Mouse (Mus musculus): ENCODE results near the gene Nat8. TPM values are rescaled to one million over a fixed set of nuclear protein-coding genes. Genes with fewer than 3 reads are reported as not detected.
"Not testable (repeated sequence)": the region's sequence is repeated elsewhere in the genome, so short reads cannot be mapped to it uniquely, and the experiment has no call there.

Nat8 gene
- polyA plus RNA-seq, 1 experiment from 2014 or later, result 0.23 TPM

DNA sequence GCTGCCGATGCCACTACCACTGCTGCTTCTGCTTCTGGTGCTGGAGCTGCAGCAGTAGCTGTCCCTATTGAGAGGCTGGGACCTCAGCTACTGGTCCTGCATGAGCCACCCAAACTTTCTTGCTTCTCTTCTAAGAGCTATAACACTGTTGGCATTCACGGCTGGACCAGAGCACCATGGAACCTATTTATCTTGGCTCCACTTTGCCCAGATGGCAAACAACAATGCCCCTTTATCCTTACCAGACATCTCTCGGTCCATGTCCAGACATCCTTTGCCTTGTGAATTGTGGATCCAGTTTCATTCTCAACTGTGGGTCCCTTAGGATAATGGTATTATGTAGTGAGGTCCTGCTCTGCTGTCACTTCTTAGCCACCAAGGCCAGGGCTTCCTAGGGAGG lies 29.4 kb upstream of the Nat8 start:
- no peak overlapping the region for H3K4me2 ChIP-seq (ENCODE audit: low read length)
- H3K4me1 ChIP-seq (ENCODE audit: control insufficient read depth, insufficient read depth, low read depth, low read length), result no peaks in the 10 kb centered on the region
- WGBS, result 83% methylated on average over 3 of the region's 3 CpGs
- H3K27me3 ChIP-seq (replicated peaks; ENCODE audit: control insufficient read depth, insufficient read depth, low read length), result no peaks in the 10 kb centered on the region
- no peaks in the 10 kb centered on the region for H3K36me3 ChIP-seq (ENCODE audit: control insufficient read depth, insufficient read depth, low read length)
- no peak overlapping the region for H3K27ac ChIP-seq (ENCODE audit: low read depth, low read length)
- H3K9me3 ChIP-seq (ENCODE audit: control insufficient read depth, low read length), result no peaks in the 10 kb centered on the region
- ATAC-seq, result no peak
- H3K9ac ChIP-seq (ENCODE audit: low read depth, low read length), result no peak overlapping the region
- no peak overlapping the region for H3K4me3 ChIP-seq (ENCODE audit: low read length)

DNA sequence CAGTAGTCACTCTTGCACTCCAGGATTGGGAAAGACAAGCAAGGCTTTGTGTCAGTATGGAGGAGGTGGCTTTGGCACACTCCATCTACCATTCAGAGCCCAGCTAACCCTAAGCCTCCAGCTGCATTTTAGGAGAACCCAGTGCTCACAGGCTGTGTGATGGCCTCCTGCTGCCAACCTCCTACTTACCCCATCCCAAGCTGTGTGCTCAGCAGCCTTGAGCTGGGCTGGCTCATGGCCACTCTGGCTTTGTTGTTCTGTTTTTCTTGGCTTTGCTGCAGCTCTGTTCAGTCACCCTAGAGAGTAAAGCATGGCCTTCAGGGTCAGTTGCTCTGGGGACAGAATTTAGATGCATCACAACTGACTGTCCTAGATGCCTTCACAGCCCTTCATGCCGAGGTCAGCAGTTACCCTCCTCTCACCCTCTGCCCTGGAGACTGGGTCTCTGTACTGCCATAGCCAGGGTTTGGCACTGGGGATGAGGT lies 24.4 kb upstream of the Nat8 start:
- Histone ChIP-seq H3K27ac (ENCODE audit: low read depth, low read length) (peak overlapping the region; percentile 48; the same call in 1 of the 2 replicates), H3K4me2 (ENCODE audit: low read length) (no peak overlapping the region), H3K9ac (ENCODE audit: low read depth, low read length) (no peak overlapping the region), H3K27me3 (replicated peaks; ENCODE audit: control insufficient read depth, insufficient read depth, low read length) (no peaks in the 10 kb centered on the region), H3K36me3 (ENCODE audit: control insufficient read depth, insufficient read depth, low read length) (no peaks in the 10 kb centered on the region), H3K9me3 (ENCODE audit: control insufficient read depth, low read length) (no peaks in the 10 kb centered on the region), H3K4me1 (ENCODE audit: control insufficient read depth, insufficient read depth, low read depth, low read length) (no peaks in the 10 kb centered on the region), H3K4me3 (ENCODE audit: low read length) (no peak overlapping the region)
- WGBS, result 64% methylated on average over 1 of the region's 1 CpGs
- peak; percentile 99 for ATAC-seq

DNA sequence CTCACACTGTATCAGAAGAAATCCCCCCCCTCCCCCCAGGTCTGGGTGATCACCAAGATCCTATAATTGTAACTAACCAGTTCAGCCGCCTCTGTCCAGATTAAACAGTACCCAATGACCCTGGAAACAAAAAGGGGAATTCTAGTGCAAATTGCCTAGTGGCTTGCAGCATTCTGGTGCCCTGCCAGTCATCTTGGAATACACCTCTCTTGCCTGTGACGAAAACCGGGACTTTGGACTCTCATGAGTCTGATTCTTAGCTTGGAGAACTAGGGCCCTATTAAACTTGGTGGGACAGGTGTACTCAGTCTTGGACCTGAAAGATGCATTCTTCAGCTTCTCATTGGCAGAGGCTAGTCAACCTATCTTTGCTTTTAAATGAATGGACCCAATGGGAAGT lies 21.6 kb upstream of the Nat8 start:
- WGBS, result 75% methylated on average over 3 of the region's 3 CpGs
- Histone ChIP-seq H3K27ac (ENCODE audit: low read depth, low read length) (no peak overlapping the region), H3K36me3 (ENCODE audit: control insufficient read depth, insufficient read depth, low read length) (no peaks in the 10 kb centered on the region), H3K4me1 (ENCODE audit: control insufficient read depth, insufficient read depth, low read depth, low read length) (no peaks in the 10 kb centered on the region), H3K4me3 (ENCODE audit: low read length) (no peak overlapping the region), H3K4me2 (ENCODE audit: low read length) (no peak overlapping the region), H3K9me3 (ENCODE audit: control insufficient read depth, low read length) (no peaks in the 10 kb centered on the region), H3K9ac (ENCODE audit: low read depth, low read length) (no peak overlapping the region), H3K27me3 (replicated peaks; ENCODE audit: control insufficient read depth, insufficient read depth, low read length) (no peaks in the 10 kb centered on the region)
- no peak for ATAC-seq

DNA sequence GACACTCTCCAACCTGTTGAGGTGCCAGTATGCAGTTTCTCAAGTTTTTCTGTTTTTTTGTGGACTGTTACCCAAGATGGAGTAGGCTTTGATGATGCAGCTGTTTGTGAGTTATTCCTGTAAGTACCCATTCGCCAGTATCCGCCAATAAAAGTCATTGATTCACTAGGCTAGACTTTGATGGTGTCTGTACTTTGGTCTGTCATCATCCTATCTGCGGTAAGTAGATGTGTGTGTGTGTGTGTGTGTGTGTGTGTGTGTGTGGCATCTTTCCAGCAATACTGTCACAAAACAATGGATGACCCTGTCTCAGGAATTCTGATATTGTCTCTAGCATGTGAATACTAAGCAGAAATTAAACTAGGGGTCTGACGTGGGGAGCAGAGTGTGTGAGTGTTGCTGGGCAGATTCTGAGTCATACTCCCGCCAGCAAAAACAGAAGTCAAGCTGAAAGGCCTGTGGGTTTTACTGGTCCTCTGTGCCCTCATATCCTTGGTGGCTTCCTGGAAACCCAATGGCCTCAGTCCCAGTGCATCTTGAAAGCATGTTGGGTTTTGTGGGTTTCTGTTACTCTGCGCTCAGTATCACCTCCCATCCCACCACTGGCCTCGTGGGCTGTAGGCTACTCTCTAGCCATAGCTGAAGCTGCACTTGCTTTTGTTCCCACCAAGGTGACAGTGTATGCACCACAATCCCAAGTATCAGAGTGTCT lies 19.3 kb upstream of the Nat8 start:
- 86% methylated on average over 7 of the region's 7 CpGs for WGBS
- H3K9ac ChIP-seq (ENCODE audit: low read depth, low read length), result no peak overlapping the region
- ATAC-seq, result no peak
- no peaks in the 10 kb centered on the region for H3K36me3 ChIP-seq (ENCODE audit: control insufficient read depth, insufficient read depth, low read length)
- H3K9me3 ChIP-seq (ENCODE audit: control insufficient read depth, low read length), result no peaks in the 10 kb centered on the region
- H3K4me2 ChIP-seq (ENCODE audit: low read length), result no peak overlapping the region
- no peaks in the 10 kb centered on the region for H3K27me3 ChIP-seq (replicated peaks; ENCODE audit: control insufficient read depth, insufficient read depth, low read length)
- H3K4me1 ChIP-seq (ENCODE audit: control insufficient read depth, insufficient read depth, low read depth, low read length), result peaks cover 5% of the 10 kb centered on the region
- no peak overlapping the region for H3K27ac ChIP-seq (ENCODE audit: low read depth, low read length)
- no peak overlapping the region for H3K4me3 ChIP-seq (ENCODE audit: low read length)

DNA sequence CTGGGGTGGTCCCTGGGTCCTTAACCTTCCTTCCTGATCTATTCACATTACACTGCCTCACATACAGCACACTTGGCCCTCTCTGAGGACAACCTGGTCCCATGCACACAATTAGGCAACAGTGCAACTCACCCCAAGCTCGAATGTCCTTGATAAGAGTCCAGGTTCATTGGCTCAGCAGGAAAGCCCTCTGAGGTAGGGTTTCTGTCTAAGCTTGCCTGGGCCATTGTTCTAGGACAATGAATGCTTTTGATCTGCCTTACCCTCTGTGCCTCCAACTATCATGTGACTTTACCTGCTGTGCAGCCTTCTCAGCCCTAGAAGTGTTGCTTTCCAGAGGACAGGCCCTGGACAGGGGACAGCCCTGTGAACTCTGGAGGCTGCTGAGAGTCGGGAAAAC lies 17.4 kb upstream of the Nat8 start:
- H3K9ac ChIP-seq (ENCODE audit: low read depth, low read length), result no peak overlapping the region
- no peak overlapping the region for H3K4me3 ChIP-seq (ENCODE audit: low read length)
- no peaks in the 10 kb centered on the region for H3K36me3 ChIP-seq (ENCODE audit: control insufficient read depth, insufficient read depth, low read length)
- peaks cover 5% of the 10 kb centered on the region for H3K4me1 ChIP-seq (ENCODE audit: control insufficient read depth, insufficient read depth, low read depth, low read length)
- no peaks in the 10 kb centered on the region for H3K27me3 ChIP-seq (replicated peaks; ENCODE audit: control insufficient read depth, insufficient read depth, low read length)
- H3K4me2 ChIP-seq (ENCODE audit: low read length), result no peak overlapping the region
- H3K27ac ChIP-seq (ENCODE audit: low read depth, low read length), result no peak overlapping the region
- H3K9me3 ChIP-seq (ENCODE audit: control insufficient read depth, low read length), result no peaks in the 10 kb centered on the region
- 26% methylated on average over 2 of the region's 2 CpGs for WGBS
- no peak for ATAC-seq

DNA sequence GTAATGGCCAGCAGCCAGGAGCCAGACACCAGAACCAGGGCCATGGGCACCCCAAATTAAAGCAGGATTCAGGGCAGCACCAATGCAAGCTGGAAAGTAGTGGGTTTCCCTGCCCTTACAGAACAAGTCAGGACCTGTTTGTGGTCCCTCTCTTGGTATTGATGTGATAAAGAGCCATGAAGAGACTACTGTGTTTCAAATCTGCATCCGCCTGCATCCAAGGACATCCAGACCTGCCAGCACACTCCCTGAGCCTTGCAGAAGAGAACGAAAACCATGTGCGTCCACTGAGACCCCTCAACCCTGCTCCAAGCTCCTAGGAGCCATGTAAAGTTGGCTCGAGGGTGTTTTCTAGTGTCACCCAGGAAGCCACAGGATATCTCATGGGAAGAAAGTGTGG lies 16.3 kb upstream of the Nat8 start:
- WGBS, result 97% methylated on average over 4 of the region's 4 CpGs
- H3K9me3 ChIP-seq (ENCODE audit: control insufficient read depth, low read length), result no peaks in the 10 kb centered on the region
- H3K4me3 ChIP-seq (ENCODE audit: low read length), result no peak overlapping the region
- H3K4me2 ChIP-seq (ENCODE audit: low read length), result no peak overlapping the region
- H3K4me1 ChIP-seq (ENCODE audit: control insufficient read depth, insufficient read depth, low read depth, low read length), result peaks cover 5% of the 10 kb centered on the region
- no peaks in the 10 kb centered on the region for H3K36me3 ChIP-seq (ENCODE audit: control insufficient read depth, insufficient read depth, low read length)
- ATAC-seq, result no peak
- no peak overlapping the region for H3K27ac ChIP-seq (ENCODE audit: low read depth, low read length)
- H3K27me3 ChIP-seq (replicated peaks; ENCODE audit: control insufficient read depth, insufficient read depth, low read length), result no peaks in the 10 kb centered on the region
- H3K9ac ChIP-seq (ENCODE audit: low read depth, low read length), result no peak overlapping the region

DNA sequence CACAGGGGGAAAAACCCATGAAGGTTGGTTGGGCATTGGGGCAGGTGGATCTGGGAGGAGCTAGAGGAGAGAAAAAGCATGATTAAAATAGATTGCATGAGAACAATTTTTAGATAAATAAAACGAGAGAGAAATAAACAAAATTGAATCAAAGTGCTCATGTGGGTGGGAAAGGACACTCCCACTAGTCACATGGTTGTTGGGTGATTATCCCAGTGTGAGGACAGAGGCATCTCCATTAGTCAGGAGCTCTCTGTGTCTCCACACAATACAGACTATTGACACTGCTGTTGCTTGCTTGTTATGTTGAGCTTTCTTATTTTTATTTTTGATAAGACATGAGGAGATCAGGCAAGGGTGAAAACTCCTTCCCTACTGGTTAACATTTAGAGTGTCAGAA lies 15.0 kb upstream of the Nat8 start:
- Histone ChIP-seq H3K27me3 (replicated peaks; ENCODE audit: control insufficient read depth, insufficient read depth, low read length) (no peaks in the 10 kb centered on the region), H3K9ac (ENCODE audit: low read depth, low read length) (no peak overlapping the region), H3K36me3 (ENCODE audit: control insufficient read depth, insufficient read depth, low read length) (no peaks in the 10 kb centered on the region), H3K4me2 (ENCODE audit: low read length) (no peak overlapping the region), H3K9me3 (ENCODE audit: control insufficient read depth, low read length) (no peaks in the 10 kb centered on the region), H3K4me1 (ENCODE audit: control insufficient read depth, insufficient read depth, low read depth, low read length) (peaks cover 5% of the 10 kb centered on the region), H3K27ac (ENCODE audit: low read depth, low read length) (no peak overlapping the region), H3K4me3 (ENCODE audit: low read length) (no peak overlapping the region)
- 45% methylated on average over 1 of the region's 1 CpGs for WGBS
- no peak for ATAC-seq

DNA sequence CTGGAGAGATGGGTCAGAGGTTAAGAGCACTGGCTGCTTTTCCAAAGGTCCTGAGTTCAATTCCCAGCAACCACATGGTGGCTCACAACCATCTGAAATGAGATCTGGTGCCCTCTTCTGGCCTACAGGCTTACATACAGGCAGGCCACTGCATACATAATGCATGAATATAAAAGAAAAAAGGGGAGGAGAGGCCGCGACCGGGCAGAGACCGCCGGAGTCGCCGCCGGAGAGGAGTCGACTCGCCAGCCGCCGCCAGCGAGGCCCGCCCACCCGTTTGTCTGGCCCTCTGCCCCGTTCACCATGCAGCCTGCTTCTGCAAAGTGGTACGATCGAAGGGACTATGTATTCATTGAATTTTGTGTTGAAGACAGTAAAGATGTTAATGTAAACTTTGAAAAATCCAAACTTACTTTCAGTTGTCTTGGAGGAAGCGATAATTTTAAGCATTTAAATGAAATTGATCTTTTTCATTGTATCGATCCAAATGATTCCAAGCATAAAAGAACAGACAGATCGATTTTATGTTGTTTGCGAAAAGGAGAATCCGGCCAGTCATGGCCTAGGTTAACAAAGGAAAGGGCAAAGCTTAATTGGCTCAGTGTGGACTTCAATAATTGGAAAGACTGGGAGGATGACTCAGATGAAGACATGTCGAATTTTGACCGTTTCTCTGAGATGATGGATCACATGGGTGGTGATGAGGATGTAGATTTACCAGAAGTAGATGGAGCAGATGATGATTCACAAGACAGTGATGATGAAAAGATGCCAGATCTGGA lies 12.0 kb upstream of the Nat8 start:
- not testable (repeated sequence) for H3K27ac ChIP-seq (ENCODE audit: low read depth, low read length); H3K4me2 ChIP-seq (ENCODE audit: low read length); H3K4me3 ChIP-seq (ENCODE audit: low read length); H3K9ac ChIP-seq (ENCODE audit: low read depth, low read length); ATAC-seq; H3K27me3 ChIP-seq (replicated peaks; ENCODE audit: control insufficient read depth, insufficient read depth, low read length); H3K36me3 ChIP-seq (ENCODE audit: control insufficient read depth, insufficient read depth, low read length); H3K9me3 ChIP-seq (ENCODE audit: control insufficient read depth, low read length); H3K4me1 ChIP-seq (ENCODE audit: control insufficient read depth, insufficient read depth, low read depth, low read length)
- WGBS, result 64% methylated on average over 25 of the region's 25 CpGs

DNA sequence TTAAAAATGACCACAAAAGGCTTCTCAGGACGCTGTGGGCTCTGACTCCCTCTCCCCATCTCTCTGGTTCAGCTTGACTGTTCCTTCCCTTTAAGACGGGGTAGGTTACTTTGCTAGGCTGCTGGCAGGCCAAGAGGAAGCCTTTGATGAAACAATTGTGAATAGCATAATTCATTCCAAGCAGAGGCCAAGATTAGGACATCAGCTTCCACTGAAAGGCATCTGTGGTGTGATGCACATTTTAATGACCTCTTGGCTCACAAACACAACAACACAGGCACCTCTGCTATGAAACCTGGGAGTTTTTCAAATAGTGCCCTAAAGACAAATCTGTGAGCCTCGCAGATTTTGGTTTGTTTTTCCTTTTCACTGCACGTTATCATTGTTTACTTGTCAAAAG lies 8.1 kb upstream of the Nat8 start:
- H3K9ac ChIP-seq (ENCODE audit: low read depth, low read length), result no peak overlapping the region
- WGBS, result 31% methylated on average over 4 of the region's 4 CpGs
- no peaks in the 10 kb centered on the region for H3K27me3 ChIP-seq (replicated peaks; ENCODE audit: control insufficient read depth, insufficient read depth, low read length)
- no peaks in the 10 kb centered on the region for H3K9me3 ChIP-seq (ENCODE audit: control insufficient read depth, low read length)
- no peaks in the 10 kb centered on the region for H3K36me3 ChIP-seq (ENCODE audit: control insufficient read depth, insufficient read depth, low read length)
- H3K4me1 ChIP-seq (ENCODE audit: control insufficient read depth, insufficient read depth, low read depth, low read length), result no peaks in the 10 kb centered on the region
- peak; percentile 79 for ATAC-seq
- H3K4me2 ChIP-seq (ENCODE audit: low read length), result no peak overlapping the region
- no peak overlapping the region for H3K27ac ChIP-seq (ENCODE audit: low read depth, low read length)
- H3K4me3 ChIP-seq (ENCODE audit: low read length), result no peak overlapping the region

Data from hindbrain, embryonic 16.5 days (tissue).